In the genomic region with DNA sequence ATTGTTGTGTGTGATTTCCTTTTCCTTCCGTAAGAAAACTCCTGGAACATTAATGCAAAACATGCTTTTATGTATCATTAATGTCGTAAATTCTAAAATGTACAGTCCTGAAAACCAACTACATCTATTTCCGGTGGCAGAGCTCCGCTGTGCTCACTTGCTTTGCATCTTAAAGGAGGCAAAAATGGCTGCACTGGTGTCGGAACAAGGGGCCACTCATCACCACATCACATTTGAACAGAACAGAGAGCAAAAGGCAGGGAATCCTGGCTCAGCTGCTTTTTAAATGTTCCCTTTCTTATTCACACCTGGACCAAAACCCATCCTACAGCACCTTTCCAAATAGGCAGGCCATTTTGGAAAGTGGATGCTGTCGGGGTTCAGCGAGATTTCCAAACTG, we compare ENCODE assay signal across 19 mouse cellular contexts.
"Had no signal": no experiment of that assay in that cellular context is flagged by ENCODE, and none has a peak within 500 bp of the region (broad histone marks: within the 10 kb centered on the region; RNA-seq: fewer than 3 reads in every experiment).

No protein-coding gene starts in this region.

- H3K4me3 ChIP-seq: lung, embryonic 15.5 days; megakaryocyte, embryonic 14.5 days; midbrain, embryonic 13.5 days; midbrain, embryonic 15.5 days; neural tube, embryonic 12.5 days had no signal

- H3K27me3 ChIP-seq: lung, embryonic 15.5 days; megakaryocyte, embryonic 14.5 days; midbrain, embryonic 13.5 days; midbrain, embryonic 15.5 days; neural tube, embryonic 12.5 days had no signal

- DNase-seq: lung, adult 2 months; lung, postnatal 14 days; lung, postnatal 36 days; retina, postnatal 1 day; right cerebral cortex, adult 18-20 months; right cerebral cortex, postnatal 25 days; right cerebral cortex, postnatal 4 days; spleen, adult 18-20 months; thymus, adult 18-20 months; thymus, postnatal 14 days; thymus, postnatal 36 days had no signal

- H3K36me3 ChIP-seq: midbrain, embryonic 13.5 days; midbrain, embryonic 15.5 days; neural tube, embryonic 12.5 days had no signal

- H3K27ac ChIP-seq: liver, embryonic 14.5 days; lung, embryonic 15.5 days; macrophage; midbrain, embryonic 13.5 days; midbrain, embryonic 15.5 days; neural tube, embryonic 12.5 days had no signal

- H3K4me2 ChIP-seq: lung, embryonic 15.5 days; midbrain, embryonic 13.5 days; midbrain, embryonic 15.5 days; neural tube, embryonic 12.5 days had no signal

- ATAC-seq: lung, postnatal 0 days; midbrain, embryonic 13.5 days; midbrain, embryonic 15.5 days had no signal

- H3K4me1 ChIP-seq: lung, embryonic 15.5 days; megakaryocyte, embryonic 14.5 days; midbrain, embryonic 13.5 days; midbrain, embryonic 15.5 days; neural tube, embryonic 12.5 days had no signal

- H3K9ac ChIP-seq: liver, embryonic 14.5 days; lung, embryonic 15.5 days; midbrain, embryonic 13.5 days; midbrain, embryonic 15.5 days; neural tube, embryonic 12.5 days had no signal

- H3K9me3 ChIP-seq: lung, embryonic 15.5 days; midbrain, embryonic 13.5 days; midbrain, embryonic 15.5 days; neural tube, embryonic 12.5 days had no signal
